Mouse (Mus musculus) C2C12 (cell line): ENCODE results near the gene Krt24.

ENCODE experiments used
- CTCF ChIP-seq: IDR thresholded peaks from one replicate; pipeline ENCODE4 v1.5.1; 2011; ENCODE audit not compliant: control insufficient read depth, insufficient read depth, insufficient read length
- USF1 ChIP-seq: IDR thresholded peaks from one replicate; pipeline ENCODE4 v1.6.1; 2011; ENCODE audit warnings: low read depth, mild to moderate bottlenecking, control low read depth, moderate library complexity

GRCm38 (mm10) chr11:99243200-99243819, 41.8 kb downstream of the Krt24 start:
- TF ChIP-seq CTCF (no peak), USF1 (no peak)
